In genomic region chr11:38747549-38747948, GRCm38 (mm10) we compare ENCODE assay signal across 7 mouse cellular contexts.
A peak's percentile ranks its signal among the peaks of the same experiment; 100 is the strongest.
DNase-seq lines count a peak whose midpoint lies in the region.

No protein-coding gene starts in this region.

- peak; percentile 44 for DNase-seq in layer of hippocampus, adult 11-12 months (ENCODE audit: low spot score)
- no peak for DNase-seq in layer of hippocampus, adult 9-10 months (ENCODE audit: low spot score)
- DNase-seq in Muller cell, postnatal 12 days (ENCODE audit: inconsistent ontology term), result peak; percentile 5
- DNase-seq in cerebellum, postnatal 25 days, result peak; percentile 20 to 53
- DNase-seq in kidney, postnatal 36 days, result peak; percentile 24 to 60
- DNase-seq in right cerebral cortex, postnatal 4 days, result peak; percentile 10
- no peak for DNase-seq in thymus, postnatal 10 days (ENCODE audit: low spot score in 2 of 2)

Comparison
In these comparisons a context has a peak if more than half of its experiments do, and no peak if none do; other contexts are left out.
1. DNase-seq: peak in layer of hippocampus, adult 11-12 months (single experiment), Muller cell, postnatal 12 days (single experiment), cerebellum, postnatal 25 days (2 of 2), kidney, postnatal 36 days (2 of 2) and right cerebral cortex, postnatal 4 days (single experiment); none in layer of hippocampus, adult 9-10 months (single experiment) and thymus, postnatal 10 days (0 of 2).